Mouse (Mus musculus): ENCODE data around the gene Spem1.

- TF ChIP-seq CTCF (IDR thresholded peaks at IDR 0.05; ENCODE audit: low read depth): no peak
- no peak for TF ChIP-seq EP300 (IDR thresholded peaks at IDR 0.05; ENCODE audit: low read depth)
These were observed 15.0 kb upstream of the Spem1 start for GRCm38 (mm10) chr11:69836703-69837576.
